Mouse (Mus musculus) left cerebral cortex, postnatal 36 days (tissue): ENCODE results near the gene Gm3045. TPM values are rescaled to one million over a fixed set of nuclear protein-coding genes. Genes with fewer than 3 reads are reported as not detected.

ENCODE experiments used
- DNase-seq, 2 experiments: peaks; one replicate each; pipeline ENCODE4 v3.0.0; 2021 to 2022; ENCODE audit warnings: low spot score in 2 of 2, mixed read lengths in 1 of 2
- intact Hi-C: fragments of 180-260 bp; cut with DNase I; formaldehyde crosslinking; loops from one replicate; pipeline ENCODE4 v1.15.1; 2025
- total RNA-seq, 2 experiments: library from RNA; stranded (reverse); gene quantifications; 2 replicates each; pipeline ENCODE4 v1.2.3; 2021

Gene Gm3045
- not detected for total RNA-seq

- intact Hi-C loops: no loop called here
- DNase-seq: no peak
Observed at GRCm38 (mm10) chr13:56426365-56426764, at the start of gene Gm3045. Gene Gm3045, plus strand, starts transcription at chr13:56426594.

GRCm38 (mm10) chr13:56380855-56381685 is 45.3 kb upstream of the Gm3045 start:
- DNase-seq: no peak
- intact Hi-C loops: no loop called here

DNA sequence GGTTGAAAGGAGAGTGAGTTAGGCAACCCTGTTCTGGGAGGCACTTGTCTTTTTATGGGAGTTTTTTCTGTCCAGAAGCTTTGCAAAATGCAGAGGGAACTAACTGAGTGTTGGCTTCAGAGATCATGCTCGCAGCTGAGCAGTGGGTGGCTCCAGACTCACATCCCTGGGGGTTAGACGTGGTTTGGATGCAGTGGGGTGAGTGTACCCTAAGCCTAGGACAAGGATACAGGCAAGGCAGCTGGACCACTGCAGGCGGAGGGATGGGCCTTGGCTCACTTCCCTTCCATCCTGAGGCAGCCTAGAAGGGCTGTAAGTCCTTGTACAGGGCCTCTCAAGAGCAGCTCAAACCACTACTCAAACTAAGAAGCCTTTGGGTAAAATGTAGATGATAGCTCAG is 43.0 kb upstream of the Gm3045 start:
- intact Hi-C loops: no loop called here

GRCm38 (mm10) chr13:56386411-56386810 is 40.0 kb upstream of the Gm3045 start:
- intact Hi-C loops: no loop called here

More for the DNA sequence above, 43.0 kb upstream of the Gm3045 start:
- DNase-seq: no peak

GRCm38 (mm10) chr13:56387374-56387773 is 39.0 kb upstream of the Gm3045 start:
- DNase-seq: no peak
- intact Hi-C loops: no loop called here

More at GRCm38 (mm10) chr13:56386411-56386810, 40.0 kb upstream of the Gm3045 start:
- peak in 1 of 2 experiments; percentile 21 for DNase-seq

GRCm38 (mm10) chr13:56388042-56388441 is 38.4 kb upstream of the Gm3045 start:
- intact Hi-C loops: no loop called here
- DNase-seq: no peak

DNA sequence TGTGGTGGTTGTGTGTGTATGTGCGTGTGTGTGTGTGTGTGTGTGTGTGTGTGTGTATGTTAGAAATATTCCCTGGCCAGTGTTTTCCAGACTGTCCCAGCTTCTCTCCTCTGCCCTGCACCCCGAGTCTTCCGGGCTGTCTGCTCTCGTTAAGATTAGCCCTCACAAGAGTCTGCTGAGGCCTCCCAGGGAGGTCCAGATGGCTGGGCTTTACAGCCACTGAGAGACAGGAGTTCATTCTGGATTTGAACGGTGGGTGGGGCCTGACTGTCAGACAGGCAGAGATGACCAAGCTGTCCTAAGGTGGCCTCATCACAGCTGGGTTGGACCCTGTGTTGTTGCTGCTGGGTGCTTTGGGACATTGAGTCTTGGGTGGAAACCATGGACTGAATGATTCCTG is 28.8 kb upstream of the Gm3045 start:
- DNase-seq: no peak
- intact Hi-C loops: no loop called here

DNA sequence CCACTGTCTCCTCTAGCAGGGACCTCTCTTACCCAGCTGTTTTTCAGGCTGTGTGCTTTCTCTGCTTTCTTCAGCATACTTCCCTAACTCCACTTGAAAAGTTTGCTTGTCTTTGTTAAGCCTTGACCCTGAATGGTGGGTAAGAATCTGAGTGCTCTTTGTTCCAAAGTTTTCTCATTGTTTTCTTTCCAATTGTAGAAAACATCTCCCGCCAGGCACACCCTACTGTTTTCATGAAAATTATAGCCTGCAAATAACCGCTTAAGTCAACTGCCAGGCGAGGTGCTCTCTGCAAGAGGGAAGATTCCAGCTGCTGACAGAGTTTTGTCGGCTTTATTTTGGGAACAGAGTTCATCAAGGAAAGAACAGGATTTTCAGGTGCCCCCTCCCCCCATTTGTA is 25.2 kb upstream of the Gm3045 start:
- intact Hi-C loops: no loop called here
- DNase-seq: no peak

- intact Hi-C loops: no loop called here
- DNase-seq: no peak
Observed at GRCm38 (mm10) chr13:56403381-56404086, 22.9 kb upstream of the Gm3045 start.

GRCm38 (mm10) chr13:56404511-56405140 is 21.8 kb upstream of the Gm3045 start:
- intact Hi-C loops: no loop called here
- no peak for DNase-seq

GRCm38 (mm10) chr13:56412286-56412873 is 14.0 kb upstream of the Gm3045 start:
- DNase-seq: no peak
- intact Hi-C loops: no loop called here

GRCm38 (mm10) chr13:56418685-56419483 is 7.5 kb upstream of the Gm3045 start:
- DNase-seq: no peak
- intact Hi-C loops: no loop called here

- DNase-seq: no peak
- intact Hi-C loops: no loop called here
Observed at GRCm38 (mm10) chr13:56419538-56419937, 6.9 kb upstream of the Gm3045 start.

GRCm38 (mm10) chr13:56422072-56422723 is 4.2 kb upstream of the Gm3045 start:
- intact Hi-C loops: loop anchor here (1.0 kb wide), 1 partner anchor 143 kb away; no protein-coding TSS in a partner anchor
- DNase-seq: peak; percentile 28 to 61

- DNase-seq: no peak
- intact Hi-C loops: no loop called here
Observed at GRCm38 (mm10) chr13:56425931-56426330, 463 bp upstream of the Gm3045 start.

DNA sequence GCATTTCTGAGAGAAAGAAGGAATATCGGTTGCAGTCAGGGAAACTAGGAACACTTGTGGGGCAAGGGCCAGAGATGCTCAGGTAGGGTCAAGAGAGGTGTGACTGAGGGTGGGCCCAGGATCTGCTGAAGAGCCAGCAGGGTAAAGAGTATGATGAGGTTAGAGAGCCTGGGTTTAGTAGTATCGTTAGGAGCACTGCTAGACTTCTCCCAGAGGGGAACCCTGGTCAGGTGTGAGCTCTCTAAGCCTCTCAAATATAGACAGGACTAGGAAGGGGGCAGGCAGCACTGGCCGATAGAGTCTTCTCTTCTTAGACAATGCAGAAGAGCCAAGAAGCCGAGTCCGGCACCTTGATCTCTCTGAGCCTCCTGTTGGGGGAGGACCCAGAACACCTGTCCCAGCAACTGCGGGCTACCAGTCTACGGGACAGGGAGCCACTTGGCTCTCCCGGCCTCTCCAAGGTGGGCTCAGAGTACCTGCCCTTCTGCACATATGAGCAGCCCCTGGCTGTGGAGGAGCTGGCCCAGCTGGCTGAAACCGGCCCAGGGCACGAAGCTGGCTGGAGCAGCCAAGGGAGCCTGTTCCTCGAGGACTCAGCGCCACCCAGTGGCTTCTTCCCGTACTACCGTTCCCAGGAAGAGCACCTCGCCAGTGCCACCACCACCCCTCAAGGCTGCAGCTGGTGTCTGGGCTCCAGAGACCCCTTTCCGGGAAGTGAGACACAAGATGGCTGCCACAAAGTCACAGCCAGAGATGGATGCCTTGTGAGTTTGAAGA is 2.5 kb downstream of the Gm3045 start:
- intact Hi-C loops: loop anchor here (2.0 kb wide), 1 partner anchor 232 kb away; no protein-coding TSS in a partner anchor
- peak; percentile 59 to 71 for DNase-seq

DNA sequence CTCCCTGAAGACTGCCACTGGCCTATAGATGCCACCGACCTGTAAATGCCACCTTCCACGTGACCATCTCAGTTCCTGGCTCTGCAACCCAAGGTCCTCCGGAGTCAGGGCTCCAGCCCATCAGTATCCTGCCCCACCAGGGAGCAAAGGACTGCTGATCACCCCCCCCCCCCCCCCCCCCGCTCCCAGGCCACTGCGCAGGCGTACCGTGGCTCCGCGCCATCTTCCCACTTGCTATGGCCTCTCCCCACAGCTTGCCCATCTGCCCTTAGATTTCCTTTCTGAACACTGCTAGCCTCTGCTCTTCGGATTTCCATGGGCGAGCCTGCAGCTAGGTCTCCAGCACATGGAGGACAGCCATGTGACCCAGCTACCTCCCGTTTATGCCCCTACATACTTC is 6.1 kb downstream of the Gm3045 start:
- DNase-seq: no peak
- intact Hi-C loops: no loop called here

- intact Hi-C loops: no loop called here
- DNase-seq: peak; percentile 44 to 45
Observed at GRCm38 (mm10) chr13:56433466-56433865, 7.1 kb downstream of the Gm3045 start.
